Mouse (Mus musculus) olfactory bulb, adult 2 months (tissue): Measurements from ENCODE around the gene Mrpl20. TPM values are rescaled to one million over a fixed set of nuclear protein-coding genes. Genes with fewer than 3 reads are reported as not detected.
A peak's percentile ranks its signal among the peaks of the same experiment; 100 is the strongest.

ENCODE experiments used
- H3K27ac ChIP-seq: fragments of 200-500 bp; 2 replicates; pipeline ENCODE4 v1.5.1; 2012; ENCODE audit warnings: low read depth, low read length; ENCODE audit not compliant: insufficient read depth
- H3K4me1 ChIP-seq: fragments of 200-500 bp; 2 replicates; pipeline ENCODE4 v1.6.1; 2012; ENCODE audit warnings: low read length; ENCODE audit not compliant: control insufficient read depth, insufficient read depth
- H3K4me3 ChIP-seq: fragments of 200-500 bp; 2 replicates; pipeline ENCODE4 v1.5.1; 2012; ENCODE audit warnings: mild to moderate bottlenecking, low read depth, low read length, moderate library complexity; ENCODE audit not compliant: insufficient read depth
- CTCF ChIP-seq: fragments of 200-500 bp; IDR thresholded peaks from 2 replicates; pipeline ENCODE4 v1.5.1; 2012; ENCODE audit warnings: low read depth, mild to moderate bottlenecking, low read length, moderate library complexity; ENCODE audit not compliant: insufficient read depth
- POLR2A ChIP-seq: fragments of 200-500 bp; IDR thresholded peaks from 2 replicates; pipeline ENCODE4 v1.6.1; 2012; ENCODE audit warnings: mild to moderate bottlenecking, low read depth, low read length, moderate library complexity; ENCODE audit not compliant: insufficient read depth
- WGBS: fragments of 180-500 bp; shearing (Covaris S2); methylation state at CpG from one replicate; pipeline ENCODE4 v1.1.7; 2018; 5-methylcytosine and 5-hydroxymethylcytosine counted together
- polyA plus RNA-seq: library from polyadenylated mRNA; stranded (reverse); fragments of >200 nt; gene quantifications from 2 replicates; pipeline ENCODE4 v1.2.4, GENCODE M21; 2012; ENCODE audit warnings: low replicate concordance; ENCODE audit not compliant: missing spikeins, insufficient read depth, insufficient read length

The Mrpl20 gene
- polyA plus RNA-seq, 1 experiment: not detected

- 70% methylated on average over 3 of the region's 3 CpGs for WGBS
- no peak overlapping the region for H3K27ac ChIP-seq
- no peak overlapping the region for H3K4me3 ChIP-seq
- TF ChIP-seq CTCF (no peak), POLR2A (no peak)
- H3K4me1 ChIP-seq: no peaks in the 10 kb centered on the region
Observed at GRCm38 (mm10) chr4:155790650-155791161, 12.0 kb upstream of the Mrpl20 start.

- no peaks in the 10 kb centered on the region for H3K4me1 ChIP-seq
- H3K27ac ChIP-seq: no peak overlapping the region
- no peak overlapping the region for H3K4me3 ChIP-seq
- TF ChIP-seq CTCF (no peak), POLR2A (no peak)
- WGBS: 79% methylated on average over 24 of the region's 24 CpGs
Observed at GRCm38 (mm10) chr4:155791240-155791933, 11.3 kb upstream of the Mrpl20 start.

- no peak overlapping the region for H3K4me3 ChIP-seq
- no peak overlapping the region for H3K27ac ChIP-seq
- TF ChIP-seq POLR2A: no peak
- TF ChIP-seq CTCF: no peak
- 78% methylated on average over 2 of the region's 2 CpGs for WGBS
- H3K4me1 ChIP-seq: no peaks in the 10 kb centered on the region
Observed at GRCm38 (mm10) chr4:155793730-155794129, 8.9 kb upstream of the Mrpl20 start.

- Histone ChIP-seq H3K4me1 (peaks cover 9% of the 10 kb centered on the region), H3K27ac (no peak overlapping the region), H3K4me3 (no peak overlapping the region)
- whole genome bisulfite sequencing: 93% methylated on average over 1 of the region's 1 CpGs
- TF ChIP-seq POLR2A (no peak), CTCF (no peak)
Observed at GRCm38 (mm10) chr4:155802075-155802474, 603 bp upstream of the Mrpl20 start.

GRCm38 (mm10) chr4:155803340-155804041 lies 813 bp downstream of the Mrpl20 start:
- under 1% methylated on average over 58 of the region's 58 CpGs for WGBS
- Histone ChIP-seq H3K27ac (no peak overlapping the region; the same call in none of the 2 replicates), H3K4me1 (peaks cover 9% of the 10 kb centered on the region), H3K4me3 (peak overlapping the region; percentile 81)
- peak; percentile 83 for TF ChIP-seq POLR2A
- TF ChIP-seq CTCF: no peak

- WGBS: 91% methylated on average over 3 of the region's 3 CpGs
- Histone ChIP-seq H3K4me3 (no peak overlapping the region), H3K27ac (no peak overlapping the region), H3K4me1 (peaks cover 6% of the 10 kb centered on the region)
- TF ChIP-seq POLR2A: no peak
- no peak for TF ChIP-seq CTCF
Observed at GRCm38 (mm10) chr4:155807841-155808240, 5.2 kb downstream of the Mrpl20 start.

GRCm38 (mm10) chr4:155811929-155812664 lies 9.4 kb downstream of the Mrpl20 start, which contains the start of gene Ccnl2:
Gene Ccnl2 (plus strand): TSS chr4:155812489.
- under 1% methylated on average over 60 of the region's 60 CpGs for WGBS

DNA sequence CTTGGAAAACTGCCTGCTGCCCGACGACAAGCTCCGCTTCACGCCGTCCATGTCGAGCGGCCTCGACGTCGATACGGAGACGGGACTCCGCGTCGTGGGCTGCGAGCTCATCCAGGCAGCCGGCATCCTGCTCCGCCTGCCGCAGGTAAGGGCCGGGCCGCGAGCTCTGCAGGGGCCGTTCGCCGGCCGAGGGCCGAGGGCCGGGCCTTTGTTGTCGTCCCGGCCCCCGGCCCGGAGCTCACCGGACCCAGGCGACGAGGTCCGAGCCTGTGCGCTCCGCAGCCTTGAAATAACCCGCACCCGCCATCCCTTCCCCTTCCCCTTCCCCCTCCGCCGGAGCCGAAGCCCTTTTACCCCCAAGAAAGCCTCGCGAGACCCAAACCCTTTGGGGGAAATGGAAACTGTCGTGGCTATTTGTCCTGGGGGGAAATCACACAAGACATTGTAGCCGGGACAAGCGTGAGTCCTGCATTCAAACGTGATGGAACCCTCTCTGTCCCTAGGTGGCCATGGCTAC lies 10.0 kb downstream of the Mrpl20 start:
- peak overlapping the region; percentile 79 for H3K27ac ChIP-seq
- no peak for TF ChIP-seq POLR2A
- no peak for TF ChIP-seq CTCF
- H3K4me1 ChIP-seq: no peaks in the 10 kb centered on the region
- H3K4me3 ChIP-seq: peak overlapping the region; percentile 73
- under 1% methylated on average over 49 of the region's 49 CpGs for WGBS

More at GRCm38 (mm10) chr4:155811929-155812664, 9.4 kb downstream of the Mrpl20 start, which contains the start of gene Ccnl2:
- Histone ChIP-seq H3K4me3 (peak within 1 kb of the TSS; percentile 73), H3K27ac (peak within 1 kb of the TSS; percentile 91), H3K4me1 (no peaks in the 10 kb centered on the region)
- TF ChIP-seq CTCF (no peak), POLR2A (peak; percentile 72)

GRCm38 (mm10) chr4:155817533-155817932 lies 14.9 kb downstream of the Mrpl20 start:
- no peaks in the 10 kb centered on the region for H3K4me1 ChIP-seq
- 57% methylated on average over 4 of the region's 4 CpGs for WGBS
- no peak overlapping the region for H3K4me3 ChIP-seq
- no peak for TF ChIP-seq CTCF
- TF ChIP-seq POLR2A: no peak
- H3K27ac ChIP-seq: no peak overlapping the region
